Mouse (Mus musculus) kidney, adult 2 months (tissue): ENCODE data around the gene Cntrob.

Source experiments
- CTCF ChIP-seq: fragments of 200-500 bp; conservative IDR thresholded peaks from 2 replicates; pipeline ENCODE4 v1.5.1; 2011; ENCODE audit warnings: low read depth, mild to moderate bottlenecking, control low read depth, low read length, moderate library complexity, mixed read lengths; ENCODE audit not compliant: insufficient read depth, insufficient read length
- POLR2A ChIP-seq: fragments of 200-500 bp; IDR thresholded peaks from one replicate; pipeline ENCODE4 v1.6.1; 2011; ENCODE audit warnings: low read depth, low read length, control low read depth

DNA sequence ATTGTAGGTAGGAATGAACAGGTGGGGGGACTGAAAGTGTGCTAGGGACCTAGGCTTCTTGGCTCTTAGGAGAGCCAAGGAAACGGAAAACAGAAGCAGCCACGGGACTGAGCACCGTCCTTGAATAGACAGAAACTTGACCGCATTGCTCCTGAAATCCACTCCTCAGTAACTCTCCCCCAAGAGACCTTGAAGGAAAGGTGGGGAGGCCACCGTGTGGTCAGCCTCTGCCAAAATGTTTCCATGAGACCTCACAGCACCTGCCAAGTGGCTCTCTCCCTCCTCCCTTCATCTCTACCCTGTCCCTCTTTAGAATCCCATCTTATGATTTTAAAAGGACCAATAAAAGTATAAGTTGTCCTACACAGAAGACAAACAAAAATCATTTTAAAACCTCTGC lies 46.3 kb downstream of the Cntrob start:
- TF ChIP-seq CTCF (no peak), POLR2A (no peak)
